Mouse (Mus musculus) ES-E14 (cell line): Measurements from ENCODE around the gene Fntb.

Experiments
- CHD2 ChIP-seq: IDR thresholded peaks from 2 replicates; pipeline ENCODE4 v1.6.1; 2014; ENCODE audit warnings: mild to moderate bottlenecking, low read depth, low read length, inconsistent platforms
- HCFC1 ChIP-seq: IDR thresholded peaks from 2 replicates; pipeline ENCODE4 v1.6.1; 2012; ENCODE audit warnings: low read length, inconsistent platforms, borderline replicate concordance; ENCODE audit not compliant: insufficient read depth
- MAFK ChIP-seq: IDR thresholded peaks from 2 replicates; pipeline ENCODE4 v1.6.1; 2014; ENCODE audit warnings: mild to moderate bottlenecking, low read depth, low read length, inconsistent platforms; ENCODE audit not compliant: insufficient read depth
- ZC3H11A ChIP-seq: IDR thresholded peaks from 2 replicates; pipeline ENCODE4 v1.6.1; 2012; ENCODE audit warnings: low read depth, mild to moderate bottlenecking, inconsistent platforms, low read length, borderline replicate concordance

DNA sequence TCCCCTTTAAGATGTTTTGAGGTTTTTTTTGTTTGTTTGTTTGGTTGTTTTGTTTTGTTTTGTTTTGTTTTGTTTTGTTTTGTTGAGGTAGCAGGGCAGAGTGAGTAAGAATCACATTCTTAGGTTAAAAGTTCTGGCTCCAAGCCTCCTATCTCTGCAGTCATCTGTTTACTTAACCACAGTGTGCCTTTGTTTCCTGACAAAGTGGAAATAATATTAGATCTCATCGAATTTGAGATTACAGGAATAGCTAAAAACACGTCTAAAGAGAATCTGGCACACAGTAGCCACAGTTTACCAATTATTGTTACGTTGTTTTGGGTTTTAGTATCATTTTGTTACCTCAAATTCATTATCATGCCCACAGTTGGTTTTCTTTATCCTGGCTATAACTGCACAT lies 9.3 kb downstream of the Fntb start:
- TF ChIP-seq HCFC1 (no peak), MAFK (no peak), ZC3H11A (no peak), CHD2 (no peak)
